Mouse (Mus musculus): ENCODE measurements around the gene Prdx5. TPM values are rescaled to one million over a fixed set of nuclear protein-coding genes. Genes with fewer than 3 reads are reported as not detected.

The Prdx5 gene
- total RNA-seq, 1 experiment, result 51.6 TPM

DNA sequence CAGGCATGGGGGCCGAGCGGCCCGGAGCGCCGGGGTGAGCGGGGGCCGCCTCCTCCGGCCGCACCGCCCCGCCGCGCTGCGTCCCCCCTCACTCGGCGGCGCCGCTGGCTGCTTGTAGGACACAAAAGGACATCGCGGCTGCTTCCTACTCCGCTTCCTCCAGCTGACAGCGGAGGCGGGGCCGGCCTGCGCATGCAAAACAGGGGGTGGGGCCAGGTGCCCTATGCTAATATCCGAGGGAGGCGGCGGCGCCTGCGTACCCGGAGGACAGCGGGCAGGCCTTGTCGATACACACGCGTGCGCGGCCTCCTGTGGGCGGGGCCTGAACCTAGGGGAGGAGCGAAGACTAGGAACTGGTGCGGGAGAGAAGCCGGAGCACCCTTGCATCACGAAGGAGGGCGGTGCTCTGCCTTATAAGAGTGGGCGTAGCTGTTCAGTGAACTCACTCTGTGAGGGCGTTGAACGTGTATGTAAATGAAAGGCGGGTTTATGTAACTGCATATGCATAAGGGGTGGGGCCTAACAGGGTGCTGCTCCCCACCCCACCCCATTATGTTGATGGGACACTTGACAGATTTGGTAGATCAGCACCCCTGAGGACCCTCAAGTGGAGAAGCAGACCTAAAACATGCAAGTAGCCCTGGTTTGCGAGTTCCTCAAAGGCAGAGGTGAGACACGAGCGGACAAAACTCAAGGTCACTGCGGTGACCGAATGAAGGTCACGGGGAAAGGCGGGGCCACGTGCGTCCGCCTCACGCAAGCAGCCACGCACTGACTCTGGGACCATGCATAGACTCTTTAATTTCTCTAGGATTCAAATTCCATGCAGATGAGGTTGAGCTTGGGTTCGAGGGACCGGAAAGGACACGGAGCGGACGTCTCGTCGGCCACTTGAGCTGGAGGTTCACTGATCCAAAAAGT, 12.0 kb upstream of the Prdx5 start, which contains the start of gene Esrra:
Gene Esrra (minus strand): TSS at position 167 of the 921 bp plus-strand sequence.
- peak within 1 kb of the TSS; percentile 77 for H3K27ac ChIP-seq (ENCODE audit: insufficient read depth, low read depth, low read length, poor library complexity, severe bottlenecking)
- peaks cover 2% of the 10 kb centered on the region; the same call in 1 of the 2 replicates for H3K36me3 ChIP-seq (ENCODE audit: control insufficient read depth, insufficient read depth, low read length, poor library complexity, severe bottlenecking)
- no peak for TF ChIP-seq ZC3H11A (IDR thresholded peaks at IDR 0.05; ENCODE audit: borderline replicate concordance, low read depth, low read length)
- TF ChIP-seq MAFK (IDR thresholded peaks at IDR 0.05; ENCODE audit: insufficient read depth, low read depth, low read length), result 0 out of 2 replicates have a peak, but pooled peaks have one; percentile 19
- no peak for TF ChIP-seq ZNF384 (IDR thresholded peaks at IDR 0.05; ENCODE audit: low read depth, low read length)
- TF ChIP-seq HCFC1 (IDR thresholded peaks at IDR 0.05; ENCODE audit: borderline replicate concordance, insufficient read depth, low read length), result no peak; the same call in 1 of the 2 replicates
- no peak for TF ChIP-seq CHD2 (IDR thresholded peaks at IDR 0.05; ENCODE audit: low read depth, low read length)
- H3K9ac ChIP-seq (ENCODE audit: insufficient read depth, low read depth, low read length, poor library complexity, severe bottlenecking), result peak within 1 kb of the TSS; percentile 83
- peak; percentile 100 for DNase-seq (ENCODE audit: low read depth, low spot score)
- peak within 1 kb of the TSS; percentile 72 to 83 for H3K4me3 ChIP-seq (ENCODE audit: insufficient read depth in 1 of 2, low read depth in 1 of 2, low read length in 2 of 2, poor library complexity in 1 of 2, severe bottlenecking in 1 of 2)
- peaks cover 3 to 17% of the 10 kb centered on the region in 2 experiments; a peak in 3 of 4 replicates for H3K4me1 ChIP-seq (ENCODE audit: control insufficient read depth in 2 of 2, insufficient read depth in 2 of 2, low read length in 2 of 2, poor library complexity in 1 of 2)
- in situ Hi-C loops (cut with MboI; ENCODE audit: low sequenced_read_pairs in 2 of 2, unreplicated experiment in 2 of 2), result no loop called here
- no peaks in the 10 kb centered on the region for H3K9me3 ChIP-seq (ENCODE audit: control insufficient read depth, insufficient read depth, low read depth, low read length)

DNA sequence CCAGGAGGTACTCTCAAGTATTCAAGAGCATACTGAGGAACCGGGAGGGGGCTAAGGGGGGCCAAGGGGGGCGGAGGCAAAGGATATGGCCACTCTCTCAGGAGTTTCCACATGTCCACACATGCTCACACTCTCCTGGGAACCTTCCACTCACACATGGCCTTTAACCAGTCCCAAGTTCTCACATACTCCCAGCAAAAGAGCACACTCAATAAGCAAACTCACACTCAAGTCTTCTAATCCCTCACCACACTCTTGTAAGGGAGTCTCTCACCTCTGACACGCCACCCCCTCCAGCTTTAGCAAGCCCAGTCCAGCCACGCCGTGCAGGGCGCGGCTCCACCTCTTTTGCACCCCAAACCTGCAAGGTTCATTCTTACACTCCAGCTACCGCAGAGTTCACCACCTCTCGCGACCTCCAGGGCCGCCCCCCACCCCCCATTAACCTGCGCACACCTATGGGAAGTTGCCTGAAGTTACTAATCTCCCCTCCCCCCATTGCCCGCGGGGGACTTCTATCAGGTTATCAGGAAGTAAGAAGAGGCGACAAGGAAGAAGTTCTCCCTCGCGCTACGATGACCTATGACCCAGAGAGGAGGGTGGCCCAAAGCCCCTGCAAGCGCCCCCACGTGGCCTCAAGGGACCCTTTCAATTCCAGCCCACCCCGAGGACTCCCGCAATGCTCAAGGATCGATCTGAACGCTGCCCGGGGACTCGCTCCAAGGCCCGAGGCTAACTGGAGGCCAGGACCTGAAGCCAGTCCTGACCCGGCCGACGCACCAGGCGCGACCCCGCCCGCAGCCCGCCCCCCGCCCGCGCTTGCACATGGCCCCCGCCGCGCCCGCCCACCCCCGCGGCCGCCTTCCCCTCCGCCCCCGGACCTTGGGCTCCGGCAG, 11.1 kb upstream of the Prdx5 start:
- TF ChIP-seq ZNF384 (IDR thresholded peaks at IDR 0.05; ENCODE audit: low read depth, low read length) (no peak), MAFK (IDR thresholded peaks at IDR 0.05; ENCODE audit: insufficient read depth, low read depth, low read length) (no peak), CHD2 (IDR thresholded peaks at IDR 0.05; ENCODE audit: low read depth, low read length) (no peak; the same call in 1 of the 2 replicates), ZC3H11A (IDR thresholded peaks at IDR 0.05; ENCODE audit: borderline replicate concordance, low read depth, low read length) (no peak), HCFC1 (IDR thresholded peaks at IDR 0.05; ENCODE audit: borderline replicate concordance, insufficient read depth, low read length) (no peak)
- peak overlapping the region; percentile 72 to 83 for H3K4me3 ChIP-seq (ENCODE audit: insufficient read depth in 1 of 2, low read depth in 1 of 2, low read length in 2 of 2, poor library complexity in 1 of 2, severe bottlenecking in 1 of 2)
- peak overlapping the region; percentile 77 for H3K27ac ChIP-seq (ENCODE audit: insufficient read depth, low read depth, low read length, poor library complexity, severe bottlenecking)
- DNase-seq (ENCODE audit: low read depth, low spot score), result peak; percentile 61
- H3K9ac ChIP-seq (ENCODE audit: insufficient read depth, low read depth, low read length, poor library complexity, severe bottlenecking), result peak overlapping the region; percentile 83
- peaks cover 3 to 15% of the 10 kb centered on the region in 2 experiments; a peak in 3 of 4 replicates for H3K4me1 ChIP-seq (ENCODE audit: control insufficient read depth in 2 of 2, insufficient read depth in 2 of 2, low read length in 2 of 2, poor library complexity in 1 of 2)
- in situ Hi-C loops (cut with MboI; ENCODE audit: low sequenced_read_pairs in 2 of 2, unreplicated experiment in 2 of 2), result no loop called here
- no peaks in the 10 kb centered on the region for H3K9me3 ChIP-seq (ENCODE audit: control insufficient read depth, insufficient read depth, low read depth, low read length)
- peaks cover 2% of the 10 kb centered on the region; the same call in 1 of the 2 replicates for H3K36me3 ChIP-seq (ENCODE audit: control insufficient read depth, insufficient read depth, low read length, poor library complexity, severe bottlenecking)

DNA sequence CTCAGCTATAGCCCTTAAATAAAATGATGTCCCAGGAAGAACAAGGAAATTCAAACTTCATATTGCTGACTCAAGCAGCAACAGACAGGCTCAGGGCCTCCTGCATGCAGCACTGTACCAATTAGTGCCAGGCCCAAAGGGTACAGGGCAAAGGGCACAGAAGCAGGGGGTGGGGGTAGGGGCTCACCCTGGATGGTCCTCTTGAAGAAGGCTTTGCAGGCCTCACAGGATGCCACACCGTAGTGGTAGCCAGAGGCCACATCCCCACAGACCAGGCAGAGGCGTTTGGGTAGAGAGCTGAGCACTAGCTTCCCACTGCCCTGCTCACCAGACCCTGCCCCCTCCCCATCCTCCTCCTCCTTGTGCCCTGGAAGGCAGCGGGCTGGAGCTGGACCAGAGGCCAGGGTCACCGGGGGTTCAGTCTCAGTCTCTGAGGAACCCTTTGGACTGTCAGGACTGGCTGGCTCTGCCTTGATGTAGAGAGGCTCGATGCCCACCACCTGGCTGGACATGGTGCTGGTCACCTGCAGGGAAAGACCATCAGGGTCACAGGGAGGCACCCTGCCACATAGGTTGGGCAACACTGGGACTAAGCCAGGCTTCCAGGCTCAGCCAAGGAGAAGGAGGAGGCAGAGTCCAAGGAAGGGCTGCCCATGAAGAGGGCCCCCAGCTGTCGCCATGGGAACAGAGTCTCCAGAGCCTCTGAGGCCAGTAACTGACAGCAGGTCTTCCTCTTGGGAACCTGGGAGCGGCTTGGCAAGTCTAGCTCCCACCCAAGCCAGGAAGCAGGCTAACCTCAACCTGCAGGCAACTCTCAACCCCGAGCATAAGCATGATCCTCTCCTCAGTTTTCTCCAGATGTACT, 10.2 kb upstream of the Prdx5 start:
- in situ Hi-C loops (cut with MboI; ENCODE audit: low sequenced_read_pairs in 2 of 2, unreplicated experiment in 2 of 2), result no loop called here
- H3K4me3 ChIP-seq (ENCODE audit: insufficient read depth in 1 of 2, low read depth in 1 of 2, low read length in 2 of 2, poor library complexity in 1 of 2, severe bottlenecking in 1 of 2), result peak overlapping the region; percentile 72 to 83
- peaks cover 2% of the 10 kb centered on the region; the same call in 1 of the 2 replicates for H3K36me3 ChIP-seq (ENCODE audit: control insufficient read depth, insufficient read depth, low read length, poor library complexity, severe bottlenecking)
- no peak overlapping the region for H3K27ac ChIP-seq (ENCODE audit: insufficient read depth, low read depth, low read length, poor library complexity, severe bottlenecking)
- no peaks in the 10 kb centered on the region for H3K9me3 ChIP-seq (ENCODE audit: control insufficient read depth, insufficient read depth, low read depth, low read length)
- 0 out of 2 replicates have a peak overlapping the region, but pooled peaks have one; percentile 12 for H3K9ac ChIP-seq (ENCODE audit: insufficient read depth, low read depth, low read length, poor library complexity, severe bottlenecking)
- no peak for DNase-seq (ENCODE audit: low read depth, low spot score)
- peaks cover 3 to 13% of the 10 kb centered on the region in 2 experiments; a peak in 3 of 4 replicates for H3K4me1 ChIP-seq (ENCODE audit: control insufficient read depth in 2 of 2, insufficient read depth in 2 of 2, low read length in 2 of 2, poor library complexity in 1 of 2)
- no peak for TF ChIP-seq HCFC1 (IDR thresholded peaks at IDR 0.05; ENCODE audit: borderline replicate concordance, insufficient read depth, low read length)
- TF ChIP-seq MAFK (IDR thresholded peaks at IDR 0.05; ENCODE audit: insufficient read depth, low read depth, low read length), result no peak
- TF ChIP-seq ZNF384 (IDR thresholded peaks at IDR 0.05; ENCODE audit: low read depth, low read length), result no peak
- TF ChIP-seq CHD2 (IDR thresholded peaks at IDR 0.05; ENCODE audit: low read depth, low read length), result no peak
- no peak for TF ChIP-seq ZC3H11A (IDR thresholded peaks at IDR 0.05; ENCODE audit: borderline replicate concordance, low read depth, low read length)
